Mouse (Mus musculus) skeletal muscle tissue, adult 2 months (tissue): ENCODE data around the gene Igsf8.

ENCODE experiments used
- DNase-seq: peaks from one replicate; pipeline ENCODE4 v3.0.0-alpha.2; 2012; ENCODE audit warnings: low read depth, low spot score

The Igsf8 gene

GRCm38 (mm10) chr1:172302851-172303250 lies 41.4 kb downstream of the Igsf8 start:
- DNase-seq, result no peak

- DNase-seq, result no peak
These were observed 43.0 kb downstream of the Igsf8 start for GRCm38 (mm10) chr1:172304443-172304842.

- no peak for DNase-seq
These were observed 43.7 kb downstream of the Igsf8 start for GRCm38 (mm10) chr1:172305153-172305552.

GRCm38 (mm10) chr1:172305635-172306034 lies 44.2 kb downstream of the Igsf8 start:
- no peak for DNase-seq

- DNase-seq, result no peak
These were observed 44.8 kb downstream of the Igsf8 start for GRCm38 (mm10) chr1:172306196-172306595.

- DNase-seq, result no peak
These were observed 45.4 kb downstream of the Igsf8 start for GRCm38 (mm10) chr1:172306885-172307284.

GRCm38 (mm10) chr1:172307936-172308335 lies 46.5 kb downstream of the Igsf8 start:
- no peak for DNase-seq

GRCm38 (mm10) chr1:172308409-172308808 lies 47.0 kb downstream of the Igsf8 start:
- no peak for DNase-seq

- peak; percentile 95 for DNase-seq
These were observed 48.4 kb downstream of the Igsf8 start for GRCm38 (mm10) chr1:172309699-172310398.

- DNase-seq, result peak; percentile 69
These were observed 49.9 kb downstream of the Igsf8 start for GRCm38 (mm10) chr1:172311248-172311906.

GRCm38 (mm10) chr1:172311921-172312767 lies 50.7 kb downstream of the Igsf8 start:
- DNase-seq, result peak; percentile 78

- DNase-seq, result peak; percentile 34
These were observed 51.5 kb downstream of the Igsf8 start for GRCm38 (mm10) chr1:172312768-172313561.

GRCm38 (mm10) chr1:172313613-172314411 lies 52.4 kb downstream of the Igsf8 start:
- peak; percentile 42 for DNase-seq

- DNase-seq, result no peak
These were observed 53.5 kb downstream of the Igsf8 start for GRCm38 (mm10) chr1:172314911-172315310.

GRCm38 (mm10) chr1:172317431-172317830 lies 56.0 kb downstream of the Igsf8 start:
- no peak for DNase-seq

GRCm38 (mm10) chr1:172317946-172318345 lies 56.5 kb downstream of the Igsf8 start:
- no peak for DNase-seq

- no peak for DNase-seq
These were observed 57.1 kb downstream of the Igsf8 start for GRCm38 (mm10) chr1:172318424-172319035.

GRCm38 (mm10) chr1:172319346-172319745 lies 57.9 kb downstream of the Igsf8 start:
- no peak for DNase-seq

GRCm38 (mm10) chr1:172319921-172320411 lies 58.5 kb downstream of the Igsf8 start:
- no peak for DNase-seq

GRCm38 (mm10) chr1:172322725-172323124 lies 61.3 kb downstream of the Igsf8 start:
- DNase-seq, result no peak
